ENCODE assay signal across 9 mouse cellular contexts in the genomic region with DNA sequence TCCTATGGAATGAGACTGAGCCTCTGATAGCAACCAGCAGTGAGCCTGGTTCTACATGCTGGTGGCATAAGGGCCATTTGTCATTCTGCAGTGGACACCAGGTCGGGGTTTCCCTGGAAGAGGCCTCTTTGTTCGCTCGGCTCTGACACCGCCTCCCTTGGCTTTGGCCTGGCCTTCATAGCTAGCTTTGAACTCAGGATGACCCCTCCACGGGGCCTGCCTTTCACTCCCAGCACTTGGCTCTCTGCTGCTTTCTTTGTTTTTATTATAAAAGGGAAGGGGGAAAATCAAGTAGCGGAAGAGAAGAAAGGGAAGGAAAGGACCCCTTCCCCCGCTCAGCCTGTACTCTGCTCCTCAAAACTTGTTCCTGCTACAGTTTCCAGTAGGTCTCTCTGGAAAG. TPM values are rescaled to one million over a fixed set of nuclear protein-coding genes. Genes with fewer than 3 reads are reported as not detected.
DNase-seq lines count a peak whose midpoint lies in the region; ATAC-seq lines count a peak whose summit lies in the region.
"Had no signal": no experiment of that assay in that cellular context is flagged by ENCODE, and none has a peak within 500 bp of the region (broad histone marks: within the 10 kb centered on the region; RNA-seq: fewer than 3 reads in every experiment).

No protein-coding gene starts in this region.

- intact Hi-C loops in heart, postnatal 10 days (cut with DNase I) = no loop called here

- H3K36me3 ChIP-seq in limb, embryonic 12.5 days = no peaks in the 10 kb centered on the region
- H3K36me3 ChIP-seq in stomach, embryonic 15.5 days = no peaks in the 10 kb centered on the region
- H3K36me3 ChIP-seq: liver, embryonic 15.5 days had no signal

- 34% methylated on average over 7 of the region's 7 CpGs for WGBS in limb, embryonic 12.5 days
- WGBS in stomach, embryonic 15.5 days = 12% methylated on average over 7 of the region's 7 CpGs

- H3K27me3 ChIP-seq in limb, embryonic 12.5 days = peaks cover 9% of the 10 kb centered on the region; the same call in 1 of the 2 replicates
- H3K27me3 ChIP-seq in stomach, embryonic 15.5 days (replicated peaks) = no peaks in the 10 kb centered on the region

- H3K27ac ChIP-seq in limb, embryonic 12.5 days = peak overlapping the region; percentile 24; the same call in 1 of the 2 replicates
- H3K27ac ChIP-seq in stomach, embryonic 15.5 days = peak overlapping the region; percentile 78
- H3K27ac ChIP-seq: liver, embryonic 15.5 days had no signal

- DNase-seq in adrenal gland, postnatal 10 days = peak; percentile 36
- no peak for DNase-seq in adrenal gland, adult 8-10 months
- DNase-seq in NIH3T3 (ENCODE audit: low read depth) = peak; percentile 20
- DNase-seq in heart, postnatal 10 days = peak; percentile 56 to 58
- no peak for DNase-seq in cerebellum, adult 11 months
- DNase-seq in yolk sac, embryonic 10.5 days (ENCODE audit: low spot score) = no peak

- H3K9ac ChIP-seq in limb, embryonic 12.5 days (replicated peaks) = no peak overlapping the region
- H3K9ac ChIP-seq in stomach, embryonic 15.5 days = no peak overlapping the region
- H3K9ac ChIP-seq: liver, embryonic 15.5 days had no signal

- no peak overlapping the region for H3K4me3 ChIP-seq in limb, embryonic 12.5 days (replicated peaks)
- no peak overlapping the region for H3K4me3 ChIP-seq in stomach, embryonic 15.5 days (replicated peaks)
- H3K4me3 ChIP-seq: liver, embryonic 15.5 days had no signal

- H3K9me3 ChIP-seq in limb, embryonic 12.5 days = no peaks in the 10 kb centered on the region
- no peaks in the 10 kb centered on the region for H3K9me3 ChIP-seq in stomach, embryonic 15.5 days
- H3K9me3 ChIP-seq: liver, embryonic 15.5 days had no signal

- peaks cover 27% of the 10 kb centered on the region; the same call in 1 of the 2 replicates for H3K4me1 ChIP-seq in limb, embryonic 12.5 days (replicated peaks)
- H3K4me1 ChIP-seq in stomach, embryonic 15.5 days = peaks cover 28% of the 10 kb centered on the region

- ATAC-seq in limb, embryonic 12.5 days (ENCODE audit: insufficient number of reproducible peaks, insufficient read depth, low FRiP score, low TSS enrichment, low read depth) = no peak
- ATAC-seq in stomach, embryonic 15.5 days (ENCODE audit: insufficient read depth, low FRiP score, low read depth) = peak; percentile 54

- no peak overlapping the region for H3K4me2 ChIP-seq in limb, embryonic 12.5 days
- peak overlapping the region; percentile 34 for H3K4me2 ChIP-seq in stomach, embryonic 15.5 days
- H3K4me2 ChIP-seq: liver, embryonic 15.5 days had no signal

RNA-seq across cellular contexts. Expression of gene Rbp1, which starts 7.0 kb away (rescaled TPM):
- total RNA-seq in adrenal gland, postnatal 10 days (2021) = 10 to 100 TPM; 13.2 to 20.9 TPM
- total RNA-seq in adrenal gland, adult 8-10 months (2022) = 1 to 10 TPM; 7.3 to 8.6 (median 7.6) TPM
- total RNA-seq in heart, postnatal 10 days (2021) = 10 to 100 TPM; 13.1 to 14.6 TPM
- polyA plus RNA-seq in limb, embryonic 12.5 days (2016; fragmentation: Nextera tagmentation; extraction: Ambion mirVana) = 34.9 and 35.0 TPM in 2 replicates
- 65.2 and 79.9 TPM in 2 replicates for polyA plus RNA-seq in stomach, embryonic 15.5 days (2015; fragmentation: Nextera tagmentation; extraction: Ambion mirVana)

RNA-seq across cellular contexts. Expression of gene Rbp2, which starts 56.1 kb away (rescaled TPM):
- total RNA-seq in adrenal gland, postnatal 10 days (2021) = 1 to 10 TPM in 1 of 2 experiments, under 1 TPM in 1; 0.48 to 1.4 TPM
- total RNA-seq in adrenal gland, adult 8-10 months (2022) = not detected
- total RNA-seq in heart, postnatal 10 days (2021) = under 1 TPM in 1 of 2 experiments, not detected in 1; 0.41 TPM
- not detected in 2 replicates for polyA plus RNA-seq in limb, embryonic 12.5 days (2016; fragmentation: Nextera tagmentation; extraction: Ambion mirVana)
- 69.8 and 72.8 TPM in 2 replicates for polyA plus RNA-seq in stomach, embryonic 15.5 days (2015; fragmentation: Nextera tagmentation; extraction: Ambion mirVana)

Comparison
In these comparisons a context has a peak if more than half of its experiments do, and no peak if none do; other contexts are left out.
1. DNase-seq: peak in adrenal gland, postnatal 10 days (single experiment), NIH3T3 (single experiment) and heart, postnatal 10 days (2 of 2); none in adrenal gland, adult 8-10 months (single experiment), cerebellum, adult 11 months (single experiment) and yolk sac, embryonic 10.5 days (single experiment).